Mouse (Mus musculus): ENCODE measurements around the gene Pamr1.

GRCm38 (mm10) chr2:102552095-102552537 is 2.3 kb downstream of the Pamr1 start:
- TF ChIP-seq RCOR1 (IDR thresholded peaks at IDR 0.05; ENCODE audit: low read depth, low read length) (no peak), NRF1 (IDR thresholded peaks at IDR 0.05; ENCODE audit: insufficient read depth, low read depth, low read length, poor library complexity, severe bottlenecking) (no peak), UBTF (IDR thresholded peaks at IDR 0.05; ENCODE audit: borderline replicate concordance, insufficient read depth, low read depth, low read length) (no peak), MEF2A (IDR thresholded peaks at IDR 0.05; ENCODE audit: extremely low read depth, insufficient replicate concordance, low read depth, low read length, poor library complexity, severe bottlenecking) (no peak), POLR2A (IDR thresholded peaks at IDR 0.05; ENCODE audit: control insufficient read depth in 1 of 2, insufficient read depth in 1 of 2, low read depth in 1 of 2, low read length in 2 of 2, poor library complexity in 1 of 2) (no peak), USF1 (IDR thresholded peaks at IDR 0.05; ENCODE audit: low read depth, low read length) (no peak), CHD2 (IDR thresholded peaks at IDR 0.05; ENCODE audit: low read length) (no peak), CTCF (IDR thresholded peaks at IDR 0.05 in 2 of 3, conservative IDR thresholded peaks at IDR 0.05 in 1 of 3; ENCODE audit: control insufficient read depth in 1 of 3, insufficient read depth in 1 of 3, low read depth in 2 of 3, low read length in 3 of 3, poor library complexity in 1 of 3, severe bottlenecking in 1 of 3) (no peak)

Data from MEL (cell line).